Mouse (Mus musculus) induced T-regulatory cell, adult 2 months (primary cell): ENCODE results near the gene Psme1.

Source experiments
- DNase-seq: peaks from one replicate; pipeline ENCODE4 v3.0.0-alpha.2; 2012; ENCODE audit warnings: low read depth

Gene Psme1

DNA sequence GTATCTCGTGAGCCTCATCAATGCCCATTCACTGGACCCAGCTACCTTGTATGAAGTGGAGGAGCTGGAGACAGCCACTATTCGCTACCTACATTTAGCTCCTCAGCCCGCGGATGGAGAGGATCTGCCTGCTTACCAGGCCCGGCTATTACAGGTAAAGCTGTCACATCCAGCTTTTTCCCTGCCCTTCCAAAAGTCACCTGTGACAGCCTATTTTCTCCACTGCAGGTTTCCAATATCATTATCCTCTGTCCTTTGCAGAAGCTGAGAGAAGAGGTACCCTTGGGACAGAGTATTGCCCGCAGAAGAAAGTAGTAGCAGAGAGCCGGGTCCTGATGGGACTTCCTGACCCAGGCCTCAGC, 25.3 kb downstream of the Psme1 start, which contains the start of gene Irf9:
Irf9 (plus strand) TSS at position 301 of the 362 bp plus-strand sequence.
- DNase-seq, result no peak

GRCm38 (mm10) chr14:55603633-55604576, 26.0 kb downstream of the Psme1 start:
- peak; percentile 99 for DNase-seq

DNA sequence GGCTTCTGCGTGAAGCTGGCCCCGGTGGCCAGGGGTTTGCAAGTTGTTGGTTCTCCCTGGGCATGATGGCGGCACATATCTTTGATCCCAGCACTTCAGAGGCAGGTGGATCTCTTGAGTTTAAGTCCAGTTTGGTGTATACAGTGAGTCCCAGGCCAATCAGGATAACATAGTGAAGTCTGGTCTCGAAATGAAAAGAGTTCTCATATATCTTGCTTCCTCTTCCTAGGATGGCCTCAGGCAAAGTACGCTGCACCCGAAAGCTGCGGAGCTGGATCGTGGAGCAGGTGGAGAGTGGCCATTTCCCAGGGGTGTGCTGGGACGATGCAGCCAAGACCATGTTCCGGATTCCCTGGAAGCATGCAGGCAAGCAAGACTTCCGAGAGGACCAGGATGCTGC, 26.9 kb downstream of the Psme1 start:
- peak; percentile 62 for DNase-seq

DNA sequence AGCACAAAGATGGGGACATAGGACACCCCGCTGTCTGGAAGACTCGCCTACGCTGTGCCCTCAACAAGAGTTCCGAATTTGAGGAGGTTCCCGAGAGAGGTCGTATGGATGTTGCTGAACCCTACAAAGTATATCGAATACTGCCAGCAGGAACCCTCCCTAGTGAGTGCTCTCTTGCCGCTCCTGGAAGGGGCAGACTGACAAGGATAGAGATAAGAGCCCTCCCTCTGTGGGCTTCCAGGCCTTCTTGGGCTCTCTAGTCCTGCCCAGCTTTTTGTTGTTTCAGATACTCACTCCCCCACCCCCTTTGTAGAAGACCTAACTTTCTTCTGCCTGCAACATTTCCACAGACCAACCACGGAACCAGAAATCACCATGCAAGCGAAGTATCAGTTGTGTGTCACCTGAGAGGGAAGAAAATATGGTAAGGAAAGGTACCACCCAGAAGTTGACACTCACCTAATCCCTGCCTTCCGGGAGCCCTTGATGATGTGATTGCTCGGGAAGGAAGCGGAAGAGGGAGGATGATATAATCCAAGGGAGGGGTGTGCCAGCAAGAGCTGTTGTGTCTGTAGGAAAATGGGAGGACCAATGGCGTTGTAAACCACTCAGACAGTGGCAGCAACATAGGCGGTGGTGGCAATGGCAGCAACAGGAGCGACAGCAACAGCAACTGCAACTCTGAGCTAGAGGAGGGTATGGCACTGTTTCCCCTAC, 28.0 kb downstream of the Psme1 start:
- no peak for DNase-seq

GRCm38 (mm10) chr14:55608339-55608738, 30.4 kb downstream of the Psme1 start:
- no peak for DNase-seq

GRCm38 (mm10) chr14:55613346-55613745, 35.4 kb downstream of the Psme1 start:
- no peak for DNase-seq

DNA sequence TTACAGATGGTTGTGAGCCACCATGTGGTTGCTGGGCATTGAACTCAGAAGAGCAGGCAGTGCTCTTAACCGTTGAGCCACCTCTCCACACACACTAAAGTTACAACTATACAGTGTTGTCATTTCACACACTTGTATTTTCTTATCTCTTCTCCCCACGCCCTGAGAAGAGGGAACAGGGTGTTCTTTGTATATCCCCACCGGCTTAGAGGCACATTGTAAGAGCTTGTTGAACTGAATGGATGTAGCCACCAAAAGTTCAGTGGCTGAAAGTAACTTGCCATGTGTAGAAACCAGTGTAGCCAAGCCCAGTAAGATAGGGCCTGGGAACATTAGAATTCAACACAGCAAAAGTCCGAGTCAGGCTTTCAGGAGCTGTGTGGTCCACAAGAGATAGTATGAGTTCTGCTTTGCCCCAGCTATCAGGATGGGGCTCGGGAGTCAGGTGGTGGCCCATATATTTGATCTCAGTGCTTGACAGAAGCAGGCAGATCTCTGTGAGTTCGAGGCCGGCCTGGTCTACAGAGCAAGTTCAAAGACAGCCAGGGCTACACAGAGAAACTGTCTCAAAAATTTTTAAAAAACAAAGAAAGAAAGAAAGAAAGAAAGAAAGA, 36.7 kb downstream of the Psme1 start:
- DNase-seq, result no peak

DNA sequence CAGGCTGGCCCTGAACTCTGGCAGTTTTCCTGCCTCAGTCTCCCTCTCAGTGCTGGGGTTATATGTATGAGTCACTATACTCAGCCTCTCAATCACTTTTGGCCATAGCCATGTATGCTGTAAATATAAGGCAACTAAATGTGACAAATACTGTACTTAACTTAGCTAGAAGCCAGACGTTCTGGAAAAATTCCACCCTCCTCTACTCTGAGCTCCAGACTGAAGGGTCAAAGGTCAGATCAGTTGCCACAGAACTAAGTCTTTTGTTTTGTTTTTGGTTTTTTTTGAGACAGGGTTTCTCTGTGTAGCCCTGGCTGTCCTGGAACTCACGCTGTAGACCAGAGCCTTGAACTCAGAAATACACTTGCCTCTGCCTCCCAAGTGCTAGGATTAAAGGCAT, 38.0 kb downstream of the Psme1 start:
- no peak for DNase-seq

GRCm38 (mm10) chr14:55616844-55617243, 38.9 kb downstream of the Psme1 start:
- DNase-seq, result no peak

DNA sequence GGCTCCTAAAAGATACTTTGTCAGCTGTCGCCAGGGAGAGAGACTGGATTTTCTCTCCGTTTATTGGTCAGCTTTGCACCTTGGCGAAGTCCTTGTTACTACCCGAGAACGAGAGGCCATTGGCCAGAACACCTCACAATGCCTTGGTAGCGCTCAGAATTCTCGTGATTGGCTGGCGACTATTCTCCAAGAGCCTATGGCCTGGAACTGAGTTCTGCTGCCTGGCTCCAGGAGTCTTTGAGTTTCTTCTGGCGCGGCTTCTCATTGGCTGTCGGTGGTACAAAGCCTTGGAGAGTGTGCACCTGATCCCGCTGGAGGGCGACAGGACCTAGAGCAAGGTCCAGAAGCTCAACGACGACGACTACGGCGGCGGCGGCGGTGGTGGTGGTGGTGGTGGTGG, 39.9 kb downstream of the Psme1 start, which contains the start of gene Rec8:
Rec8 (plus strand) TSS at position 216 of the 400 bp plus-strand sequence.
- peak; percentile 65 for DNase-seq

- DNase-seq, result peak; percentile 47
Measured at GRCm38 (mm10) chr14:55618486-55619195, 40.7 kb downstream of the Psme1 start.

DNA sequence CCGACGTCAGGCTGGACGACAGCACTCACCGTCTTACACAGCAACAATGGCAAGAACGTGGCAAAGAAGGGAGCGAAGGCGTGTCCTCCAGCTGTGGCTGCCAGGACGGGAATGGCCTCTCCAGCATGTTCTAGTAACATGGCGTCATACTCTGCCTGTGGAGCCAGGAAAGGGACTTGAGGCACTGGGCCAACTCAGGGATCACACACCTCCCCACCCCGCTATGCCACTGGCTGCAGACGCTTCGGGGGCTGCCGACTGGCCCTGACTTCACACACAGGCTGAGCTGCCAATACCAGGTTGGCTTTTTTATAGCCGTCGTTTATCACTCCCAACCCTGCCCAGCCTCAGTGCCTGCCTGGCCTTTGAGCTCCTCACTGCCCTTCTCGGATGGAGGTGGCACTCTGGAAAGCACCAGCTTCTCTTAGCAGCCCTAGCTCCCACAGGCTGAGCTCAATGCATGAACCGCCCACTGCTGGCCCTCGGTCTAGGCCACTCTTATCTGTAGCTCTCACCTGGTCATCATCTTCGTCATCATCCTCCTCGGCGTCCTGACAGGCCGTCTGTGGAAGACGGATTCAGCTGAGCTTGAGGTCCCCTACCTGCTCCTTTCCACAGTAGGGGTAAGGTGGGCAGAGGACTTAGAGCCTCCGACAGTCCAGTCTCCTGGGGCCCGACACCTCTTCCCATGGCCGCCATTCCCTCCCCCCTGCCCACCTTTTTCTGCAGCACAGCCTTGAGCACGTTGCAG, 50.3 kb downstream of the Psme1 start:
- no peak for DNase-seq

- DNase-seq, result peak; percentile 83
Measured at GRCm38 (mm10) chr14:55629312-55629711, 51.4 kb downstream of the Psme1 start.
